2 mouse cellular contexts compared by ENCODE assay signal in genomic region chr10:94922848-94923247, GRCm38 (mm10).
TF ChIP-seq lines count a peak whose summit lies in the region.

No protein-coding gene starts in this region.

TF ChIP-seq in CH12.LX, 34 proteins besides CTCF, POLR2A, EP300 and RAD21 (continued from another document):
- TF ChIP-seq USF2 (conservative IDR thresholded peaks at IDR 0.05; ENCODE audit: low read depth, low read length) (peak; percentile 33; the same call in 1 of the 2 replicates), MYC (IDR thresholded peaks at IDR 0.05; ENCODE audit: low read depth, low read length) (no peak), BHLHE40 (IDR thresholded peaks at IDR 0.05; ENCODE audit: low read depth, low read length) (peak; percentile 93), PAX5 (IDR thresholded peaks at IDR 0.05; ENCODE audit: low read length) (no peak), POLR2AphosphoS2 (IDR thresholded peaks at IDR 0.05; ENCODE audit: low read depth, low read length) (peak; percentile 50; the same call in 1 of the 2 replicates), MXI1 (IDR thresholded peaks at IDR 0.05; ENCODE audit: low read depth, low read length) (peak; percentile 16; the same call in 1 of the 2 replicates), USF1 (IDR thresholded peaks at IDR 0.05; ENCODE audit: low read depth, low read length) (peak; percentile 60), GABPA (IDR thresholded peaks at IDR 0.05; ENCODE audit: insufficient replicate concordance, low read depth, low read length) (no peak)

TF ChIP-seq in MEL, 35 proteins besides CTCF, POLR2A, EP300 and RAD21 (continued from another document):
- TF ChIP-seq USF2 (IDR thresholded peaks at IDR 0.05; ENCODE audit: borderline replicate concordance in 1 of 2, insufficient read depth in 1 of 2, low read depth in 1 of 2, low read length in 2 of 2), result 0 out of 4 replicates have a peak, but pooled peaks of 1 of the 2 experiments have one; percentile 55
